Mouse (Mus musculus): ENCODE results near the gene Sh2d1b1. TPM values are rescaled to one million over a fixed set of nuclear protein-coding genes. Genes with fewer than 3 reads are reported as not detected.

Gene Sh2d1b1
- polyA plus RNA-seq, 1 experiment from 2014 or later, result 0.18 TPM

DNA sequence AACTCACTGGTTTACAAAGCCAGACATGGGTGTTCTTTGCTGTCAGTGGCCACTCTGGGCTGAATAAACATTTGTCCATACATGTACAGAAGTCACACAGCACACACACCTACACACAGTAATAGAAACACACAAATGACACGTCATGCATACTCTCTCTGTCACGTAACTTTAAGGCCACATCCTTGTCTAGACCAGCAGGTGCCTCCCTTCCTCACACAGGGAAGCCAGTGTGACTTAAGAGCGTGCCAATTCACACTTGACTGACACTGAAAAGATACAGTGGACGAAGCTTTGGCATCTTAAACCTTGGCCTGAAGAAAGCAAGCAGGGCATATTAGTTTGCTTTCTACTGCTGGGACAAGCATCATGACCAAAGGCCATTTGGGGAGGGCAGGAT, 55.7 kb downstream of the Sh2d1b1 start:
- H3K4me1 ChIP-seq (replicated peaks), result no peaks in the 10 kb centered on the region
- no peaks in the 10 kb centered on the region for H3K27me3 ChIP-seq (replicated peaks)
- no peaks in the 10 kb centered on the region for H3K9me3 ChIP-seq
- 92% methylated on average over 4 of the region's 4 CpGs for WGBS
- H3K4me3 ChIP-seq (replicated peaks), result no peak overlapping the region
- no peak overlapping the region for H3K4me2 ChIP-seq (replicated peaks)
- no peak overlapping the region for H3K27ac ChIP-seq
- no peaks in the 10 kb centered on the region for H3K36me3 ChIP-seq
- ATAC-seq, result no peak
- no peak overlapping the region for H3K9ac ChIP-seq

Other genes with a start within 250 kb of the Sh2d1b1 start
- 36.2 and 38.6 TPM in 2 replicates for gene Ddr2, start 166.6 kb upstream of the Sh2d1b1 start, polyA plus RNA-seq (2015; fragmentation: Nextera tagmentation; extraction: Ambion mirVana)
- 52.4 and 54.5 TPM in 2 replicates for gene Uap1, start 102.4 kb upstream of the Sh2d1b1 start, polyA plus RNA-seq (2015; fragmentation: Nextera tagmentation; extraction: Ambion mirVana)
- gene Uhmk1, start 61.9 kb upstream of the Sh2d1b1 start, polyA plus RNA-seq (2015; fragmentation: Nextera tagmentation; extraction: Ambion mirVana), result 7.9 TPM in 2 replicates
- gene Sh2d1b2, start 44.6 kb upstream of the Sh2d1b1 start, polyA plus RNA-seq (2015; fragmentation: Nextera tagmentation; extraction: Ambion mirVana), result not detected in 2 replicates
- 2.6 and 3.3 TPM in 2 replicates for gene Gm7694, start 29.0 kb downstream of the Sh2d1b1 start, polyA plus RNA-seq (2015; fragmentation: Nextera tagmentation; extraction: Ambion mirVana)
- gene Spata46, start 31.5 kb downstream of the Sh2d1b1 start, polyA plus RNA-seq (2015; fragmentation: Nextera tagmentation; extraction: Ambion mirVana), result 0.44 and 1.2 TPM in 2 replicates

Data from intestine, embryonic 15.5 days (tissue).